Mouse (Mus musculus) heart, embryonic 14.5 days (tissue): ENCODE measurements around the gene Zfp872. TPM values are rescaled to one million over a fixed set of nuclear protein-coding genes. Genes with fewer than 3 reads are reported as not detected.

ENCODE experiments used
- ATAC-seq: fragments of 200-750 bp; cut with Nextera tagmentation; 2 replicates; pipeline ENCODE4 v1.8.0; 2017; ENCODE audit warnings: low read depth, moderate TSS enrichment; ENCODE audit not compliant: insufficient number of reproducible peaks, insufficient read depth, low FRiP score
- H3K27ac ChIP-seq, 2 experiments: fragments of 200-500 bp in 1 of 2; fragments of 300-500 bp in 1 of 2; sonication (generic) in 1 of 2; replicated peaks in 1 of 2; 2 replicates each; pipeline ENCODE4 v1.5.1; 2012 to 2014; ENCODE audit warnings: low read depth in 2 of 2, low read length in 2 of 2, control low read depth in 1 of 2, mild to moderate bottlenecking in 1 of 2, mixed read lengths in 1 of 2; ENCODE audit not compliant: control insufficient read depth in 1 of 2, insufficient read depth in 1 of 2
- H3K27me3 ChIP-seq: fragments of 300-500 bp; sonication (generic); 2 replicates; pipeline ENCODE4 v1.6.1; 2014; ENCODE audit warnings: mild to moderate bottlenecking, low read length, control low read depth; ENCODE audit not compliant: control insufficient read depth, insufficient read depth
- H3K36me3 ChIP-seq: fragments of 300-500 bp; sonication (generic); 2 replicates; pipeline ENCODE4 v1.6.1; 2014; ENCODE audit warnings: mild to moderate bottlenecking, control low read depth, low read length, mixed read lengths; ENCODE audit not compliant: control insufficient read depth, insufficient read depth
- H3K4me1 ChIP-seq, 2 experiments: fragments of 200-500 bp in 1 of 2; fragments of 300-500 bp in 1 of 2; sonication (generic) in 1 of 2; 2 replicates each; pipeline ENCODE4 v1.6.1; 2012 to 2014; ENCODE audit warnings: low read length in 2 of 2, control low read depth in 1 of 2, mixed read lengths in 1 of 2; ENCODE audit not compliant: control insufficient read depth in 2 of 2, insufficient read depth in 2 of 2
- H3K4me2 ChIP-seq: fragments of 300-500 bp; sonication (generic); 2 replicates; pipeline ENCODE4 v1.6.1; 2014; ENCODE audit warnings: mild to moderate bottlenecking, low read length
- H3K4me3 ChIP-seq, 2 experiments: fragments of 200-500 bp in 1 of 2; fragments of 300-500 bp in 1 of 2; sonication (generic) in 1 of 2; 2 replicates each; pipeline ENCODE4 v1.5.1; 2012 to 2014; ENCODE audit warnings: low read length in 2 of 2, mild to moderate bottlenecking in 2 of 2, control low read depth in 1 of 2, low read depth in 1 of 2, moderate library complexity in 1 of 2; ENCODE audit not compliant: control insufficient read depth in 1 of 2, insufficient read depth in 1 of 2
- H3K9ac ChIP-seq: fragments of 300-500 bp; sonication (generic); 2 replicates; pipeline ENCODE4 v1.6.1; 2014; ENCODE audit warnings: mild to moderate bottlenecking, low read length
- H3K9me3 ChIP-seq: fragments of 300-500 bp; sonication (generic); 2 replicates; pipeline ENCODE4 v1.6.1; 2016; ENCODE audit warnings: low read length, control low read depth; ENCODE audit not compliant: control insufficient read depth
- WGBS: fragments of 180-500 bp; shearing (Covaris S2); extraction: QIAGEN DNeasy Blood & Tissue Kit; methylation state at CpG from one replicate; pipeline ENCODE4 v1.1.7; 2014; 5-methylcytosine and 5-hydroxymethylcytosine counted together
- polyA plus RNA-seq: library from polyadenylated mRNA; unstranded; fragments of >200 nt; fragmentation: Nextera tagmentation; extraction: Ambion mirVana; gene quantifications from 2 replicates; pipeline ENCODE4 v1.2.1, GENCODE M21; 2014

Zfp872 gene
- polyA plus RNA-seq, 1 experiment from 2014 or later, result 0.28 TPM

DNA sequence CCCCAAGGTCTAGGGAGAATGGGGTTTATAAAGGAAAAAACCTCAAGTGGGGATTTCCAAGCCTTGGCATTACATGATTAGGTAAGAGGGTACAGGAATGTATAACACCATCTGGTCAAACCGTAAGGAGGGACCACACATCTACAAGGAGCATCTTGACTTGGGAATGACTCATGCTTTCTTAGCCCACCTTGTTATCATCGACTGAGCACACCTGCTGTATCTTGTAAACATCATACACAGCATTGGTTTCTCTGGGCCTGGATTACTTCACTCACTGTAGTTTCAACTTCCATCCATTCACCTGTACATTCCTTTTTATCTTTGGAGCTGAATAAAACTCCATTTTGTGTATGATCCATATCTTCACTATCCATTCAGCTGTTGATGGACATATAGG lies 56.4 kb downstream of the Zfp872 start:
- Histone ChIP-seq H3K4me1 (no peaks in the 10 kb centered on the region), H3K4me2 (no peak overlapping the region), H3K4me3 (no peak overlapping the region), H3K9me3 (peaks cover 29% of the 10 kb centered on the region), H3K27ac (no peak overlapping the region), H3K27me3 (no peaks in the 10 kb centered on the region), H3K36me3 (peaks cover 76% of the 10 kb centered on the region), H3K9ac (no peak overlapping the region)
- WGBS, result 95% methylated on average over 2 of the region's 2 CpGs
- ATAC-seq, result no peak

Other genes with a start within 250 kb of the Zfp872 start
- gene Swsap1, start 232.3 kb upstream of the Zfp872 start, polyA plus RNA-seq, result 8.3 and 9.8 TPM in 2 replicates
- 2.6 and 4.9 TPM in 2 replicates for gene Epor, start 224.6 kb upstream of the Zfp872 start, polyA plus RNA-seq
- 0.66 and 0.97 TPM in 2 replicates for gene Rgl3, start 198.6 kb upstream of the Zfp872 start, polyA plus RNA-seq
- 0.23 TPM in 1 of 2 replicates, not detected in the other for gene Ccdc151, start 185.5 kb upstream of the Zfp872 start, polyA plus RNA-seq
- gene Prkcsh, start 185.3 kb upstream of the Zfp872 start, polyA plus RNA-seq, result 56.3 and 56.6 TPM in 2 replicates
- gene Elavl3, start 136.1 kb upstream of the Zfp872 start, polyA plus RNA-seq, result 0.19 and 0.65 TPM in 2 replicates
- gene Gm49318, start 116.8 kb upstream of the Zfp872 start, polyA plus RNA-seq, result not detected in 2 replicates
- 6.7 and 7.6 TPM in 2 replicates for gene Zfp653, start 116.7 kb upstream of the Zfp872 start, polyA plus RNA-seq
- gene Ecsit, start 102.7 kb upstream of the Zfp872 start, polyA plus RNA-seq, result 50.5 and 58.1 TPM in 2 replicates
- gene Cnn1, start 88.9 kb upstream of the Zfp872 start, polyA plus RNA-seq, result 227 and 239 TPM in 2 replicates
- 117 and 129 TPM in 2 replicates for gene Elof1, start 70.9 kb upstream of the Zfp872 start, polyA plus RNA-seq
- gene Acp5, start 52.4 kb upstream of the Zfp872 start, polyA plus RNA-seq, result 3.6 and 4.9 TPM in 2 replicates
- gene Pigyl, start 31.2 kb upstream of the Zfp872 start, polyA plus RNA-seq, result 51.9 and 53.4 TPM in 2 replicates
- gene Zfp809, start 37.6 kb downstream of the Zfp872 start, polyA plus RNA-seq, result 23.1 and 25.3 TPM in 2 replicates
- 4.0 and 4.9 TPM in 2 replicates for gene Zfp599, start 71.8 kb downstream of the Zfp872 start, polyA plus RNA-seq
- 16.4 and 16.7 TPM in 2 replicates for gene Zfp810, start 119.6 kb downstream of the Zfp872 start, polyA plus RNA-seq
- gene Anln, start 201.1 kb downstream of the Zfp872 start, polyA plus RNA-seq, result 57.6 and 62.0 TPM in 2 replicates
- gene 9530077C05Rik, start 223.4 kb downstream of the Zfp872 start, polyA plus RNA-seq, result 1.9 and 2.2 TPM in 2 replicates